Mouse (Mus musculus) hindbrain, embryonic 13.5 days (tissue): Measurements from ENCODE around the gene Rwdd2a. TPM values are rescaled to one million over a fixed set of nuclear protein-coding genes. Genes with fewer than 3 reads are reported as not detected.
"Not testable (repeated sequence)": the region's sequence is repeated elsewhere in the genome, so short reads cannot be mapped to it uniquely, and the experiment has no call there.

Experiments used
- ATAC-seq: fragments of 200-750 bp; cut with Nextera tagmentation; 2 replicates; pipeline ENCODE4 v1.8.0; 2017; ENCODE audit warnings: moderate TSS enrichment; ENCODE audit not compliant: low FRiP score
- H3K27ac ChIP-seq: fragments of 300-500 bp; sonication (generic); 2 replicates; pipeline ENCODE4 v1.5.1; 2015; ENCODE audit warnings: inconsistent platforms, mild to moderate bottlenecking, moderate library complexity
- H3K27me3 ChIP-seq: fragments of 300-500 bp; sonication (generic); 2 replicates; pipeline ENCODE4 v1.6.1; 2015; ENCODE audit warnings: mild to moderate bottlenecking, inconsistent platforms
- H3K36me3 ChIP-seq: fragments of 300-500 bp; sonication (generic); 2 replicates; pipeline ENCODE4 v1.6.1; 2015; ENCODE audit warnings: mild to moderate bottlenecking, inconsistent platforms
- H3K4me1 ChIP-seq: fragments of 300-500 bp; sonication (generic); replicated peaks from 2 replicates; pipeline ENCODE4 v1.6.1; 2015; ENCODE audit warnings: inconsistent platforms
- H3K4me2 ChIP-seq: fragments of 300-500 bp; sonication (generic); 2 replicates; pipeline ENCODE4 v1.6.1; 2015; ENCODE audit warnings: inconsistent platforms, mild to moderate bottlenecking, moderate library complexity
- H3K4me3 ChIP-seq: fragments of 300-500 bp; sonication (generic); 2 replicates; pipeline ENCODE4 v1.5.1; 2015; ENCODE audit warnings: mild to moderate bottlenecking, inconsistent platforms
- H3K9ac ChIP-seq: fragments of 300-500 bp; sonication (generic); 2 replicates; pipeline ENCODE4 v1.6.1; 2015; ENCODE audit warnings: mild to moderate bottlenecking, inconsistent platforms
- H3K9me3 ChIP-seq: fragments of 300-500 bp; sonication (generic); 2 replicates; pipeline ENCODE4 v1.6.1; 2016; ENCODE audit warnings: inconsistent platforms
- WGBS: fragments of 180-500 bp; shearing (Covaris S2); methylation state at CpG from one replicate; pipeline ENCODE4 v1.1.7; 2015; 5-methylcytosine and 5-hydroxymethylcytosine counted together
- polyA plus RNA-seq: library from polyadenylated mRNA; unstranded; fragments of >200 nt; fragmentation: Nextera tagmentation; extraction: Ambion mirVana; gene quantifications from 2 replicates; pipeline ENCODE4 v1.2.1, GENCODE M21; 2015

Gene Rwdd2a
- polyA plus RNA-seq, 1 experiment from 2014 or later, result 9.6 TPM

- not testable (repeated sequence) for H3K27ac ChIP-seq, H3K4me3 ChIP-seq, H3K4me2 ChIP-seq, H3K36me3 ChIP-seq, H3K27me3 ChIP-seq, H3K9ac ChIP-seq, H3K4me1 ChIP-seq, ATAC-seq, H3K9me3 ChIP-seq
Observed at GRCm38 (mm10) chr9:86596983-86597382, 25.2 kb downstream of the Rwdd2a start.

GRCm38 (mm10) chr9:86599723-86600303 lies 28.0 kb downstream of the Rwdd2a start:
- H3K9ac ChIP-seq, result no peak overlapping the region
- H3K4me3 ChIP-seq, result no peak overlapping the region
- H3K36me3 ChIP-seq, result 0 out of 2 replicates have a peak, but pooled peaks cover 3% of the 10 kb centered on the region
- no peak overlapping the region for H3K27ac ChIP-seq
- H3K4me1 ChIP-seq, result no peaks in the 10 kb centered on the region
- H3K9me3 ChIP-seq, result no peaks in the 10 kb centered on the region
- H3K27me3 ChIP-seq, result no peaks in the 10 kb centered on the region
- WGBS, result 69% methylated on average over 8 of the region's 8 CpGs
- ATAC-seq, result no peak
- no peak overlapping the region for H3K4me2 ChIP-seq

DNA sequence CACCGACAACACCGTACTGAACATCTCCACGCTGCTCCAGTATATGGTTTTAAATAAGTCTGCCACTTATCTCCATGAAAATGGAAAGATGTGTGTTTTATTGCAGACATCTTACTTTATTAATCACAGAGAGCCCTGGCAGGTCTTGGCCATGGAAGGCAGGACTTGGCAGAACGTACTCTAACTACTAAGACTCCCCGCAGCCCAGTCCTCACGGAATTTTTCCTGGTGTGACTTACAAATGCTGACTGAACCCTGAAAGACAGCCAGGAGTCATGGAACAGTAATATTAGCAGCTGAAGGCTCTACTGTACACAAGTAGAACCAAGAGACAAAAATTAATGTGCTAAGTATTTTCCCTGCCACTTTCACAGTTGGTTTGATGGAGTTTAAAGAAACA lies 34.0 kb downstream of the Rwdd2a start:
- H3K36me3 ChIP-seq, result no peaks in the 10 kb centered on the region
- no peaks in the 10 kb centered on the region for H3K27me3 ChIP-seq
- no peak overlapping the region for H3K9ac ChIP-seq
- H3K4me1 ChIP-seq, result no peaks in the 10 kb centered on the region
- 84% methylated on average over 6 of the region's 6 CpGs for WGBS
- no peak overlapping the region for H3K4me3 ChIP-seq
- H3K4me2 ChIP-seq, result no peak overlapping the region
- H3K27ac ChIP-seq, result no peak overlapping the region
- ATAC-seq, result no peak
- no peaks in the 10 kb centered on the region for H3K9me3 ChIP-seq

- Histone ChIP-seq H3K9me3 (no peaks in the 10 kb centered on the region), H3K4me3 (no peak overlapping the region), H3K4me2 (no peak overlapping the region), H3K9ac (no peak overlapping the region), H3K4me1 (no peaks in the 10 kb centered on the region), H3K27ac (no peak overlapping the region), H3K36me3 (peaks cover 4% of the 10 kb centered on the region; the same call in 1 of the 2 replicates), H3K27me3 (no peaks in the 10 kb centered on the region)
- ATAC-seq, result no peak
- 94% methylated on average over 4 of the region's 4 CpGs for WGBS
Observed at GRCm38 (mm10) chr9:86612091-86612490, 40.3 kb downstream of the Rwdd2a start.

GRCm38 (mm10) chr9:86615765-86616164 lies 44.0 kb downstream of the Rwdd2a start:
- peaks cover 5% of the 10 kb centered on the region for H3K4me1 ChIP-seq
- H3K9me3 ChIP-seq, result no peaks in the 10 kb centered on the region
- no peak overlapping the region for H3K27ac ChIP-seq
- no peak for ATAC-seq
- no peaks in the 10 kb centered on the region for H3K27me3 ChIP-seq
- H3K4me3 ChIP-seq, result no peak overlapping the region
- 89% methylated on average over 1 of the region's 1 CpGs for WGBS
- no peak overlapping the region for H3K9ac ChIP-seq
- no peak overlapping the region for H3K4me2 ChIP-seq
- peaks cover 4% of the 10 kb centered on the region; the same call in 1 of the 2 replicates for H3K36me3 ChIP-seq

GRCm38 (mm10) chr9:86617837-86618492 lies 46.2 kb downstream of the Rwdd2a start:
- H3K27ac ChIP-seq, result no peak overlapping the region
- no peak overlapping the region for H3K4me2 ChIP-seq
- 79% methylated on average over 7 of the region's 7 CpGs for WGBS
- H3K27me3 ChIP-seq, result no peaks in the 10 kb centered on the region
- H3K9ac ChIP-seq, result no peak overlapping the region
- no peaks in the 10 kb centered on the region for H3K36me3 ChIP-seq
- H3K4me1 ChIP-seq, result peaks cover 5% of the 10 kb centered on the region
- no peak overlapping the region for H3K4me3 ChIP-seq
- no peak for ATAC-seq
- H3K9me3 ChIP-seq, result no peaks in the 10 kb centered on the region

DNA sequence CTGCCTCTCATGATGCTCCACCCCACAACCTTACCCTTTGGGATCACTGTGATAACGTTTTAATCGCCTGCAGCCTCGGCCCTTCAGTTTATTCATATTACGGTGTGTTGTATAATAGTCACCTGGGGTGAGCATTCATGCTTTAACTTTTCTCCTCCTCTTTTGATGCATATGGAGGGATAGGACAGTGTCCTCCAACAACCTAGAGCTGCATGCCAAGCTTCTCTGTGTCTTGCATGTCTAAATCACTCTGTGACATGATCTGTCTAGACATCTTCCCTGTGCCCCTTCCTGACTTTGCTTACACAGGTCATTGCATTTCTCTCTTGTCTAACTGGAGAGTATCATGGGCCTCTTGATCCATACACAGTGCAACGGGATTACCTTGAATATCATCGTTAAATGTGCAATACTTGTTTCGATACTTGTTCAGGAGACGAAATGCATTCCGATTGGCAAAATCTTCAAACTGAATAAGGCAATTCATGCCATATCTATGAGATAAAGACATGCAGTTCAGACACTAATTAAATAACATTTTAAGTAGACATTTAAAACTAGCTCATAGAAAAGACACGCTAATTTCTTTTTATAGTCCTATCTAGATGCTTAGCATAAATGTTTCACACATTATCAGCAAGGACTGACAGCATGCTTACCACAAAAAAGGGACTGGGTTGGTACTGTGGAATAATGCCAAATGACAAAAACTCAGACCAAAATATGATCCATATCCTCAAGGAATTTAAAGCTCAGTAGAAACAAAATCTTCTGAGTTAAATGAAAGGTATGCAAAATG lies 47.7 kb downstream of the Rwdd2a start:
- Histone ChIP-seq H3K27me3 (no peaks in the 10 kb centered on the region), H3K36me3 (no peaks in the 10 kb centered on the region), H3K4me3 (no peak overlapping the region), H3K27ac (no peak overlapping the region), H3K9me3 (no peaks in the 10 kb centered on the region), H3K4me1 (peaks cover 5% of the 10 kb centered on the region), H3K4me2 (no peak overlapping the region), H3K9ac (no peak overlapping the region)
- no peak for ATAC-seq
- 75% methylated on average over 10 of the region's 10 CpGs for WGBS

- WGBS, result 39% methylated on average over 2 of the region's 2 CpGs
Observed at GRCm38 (mm10) chr9:86622062-86622461, 50.3 kb downstream of the Rwdd2a start.

DNA sequence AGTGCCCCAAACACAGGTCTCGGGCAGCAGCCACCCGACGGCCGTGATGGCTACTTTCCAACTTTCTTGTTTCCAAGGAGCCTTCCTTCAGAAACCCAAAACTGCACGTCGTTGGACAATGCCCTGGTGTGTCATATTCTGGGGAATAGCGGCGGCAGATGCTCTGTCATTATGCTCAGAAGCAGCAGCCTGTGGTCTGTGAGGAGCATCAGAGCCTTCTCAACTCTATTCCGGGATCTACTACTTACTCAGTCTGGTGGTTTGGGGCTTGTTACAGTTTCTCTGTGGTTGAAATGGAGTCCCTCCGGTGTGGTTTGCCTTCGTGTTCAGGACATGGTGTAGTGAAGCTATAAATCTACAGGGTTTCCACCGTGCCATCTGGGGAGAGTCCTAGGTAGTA lies 52.2 kb downstream of the Rwdd2a start:
- Histone ChIP-seq H3K27ac (no peak overlapping the region), H3K36me3 (no peaks in the 10 kb centered on the region), H3K9me3 (no peaks in the 10 kb centered on the region), H3K4me3 (no peak overlapping the region), H3K27me3 (no peaks in the 10 kb centered on the region), H3K4me2 (no peak overlapping the region), H3K4me1 (peaks cover 7% of the 10 kb centered on the region), H3K9ac (no peak overlapping the region)
- no peak for ATAC-seq
- 74% methylated on average over 12 of the region's 12 CpGs for WGBS

More at GRCm38 (mm10) chr9:86622062-86622461, 50.3 kb downstream of the Rwdd2a start:
- Histone ChIP-seq H3K27ac (no peak overlapping the region), H3K9ac (no peak overlapping the region), H3K36me3 (no peaks in the 10 kb centered on the region), H3K9me3 (no peaks in the 10 kb centered on the region), H3K27me3 (no peaks in the 10 kb centered on the region), H3K4me3 (no peak overlapping the region), H3K4me2 (no peak overlapping the region), H3K4me1 (peaks cover 7% of the 10 kb centered on the region)
- ATAC-seq, result peak; percentile 81

Other genes starting within 250 kb of the Rwdd2a start
- gene Ube2cbp, start 107.0 kb upstream of the Rwdd2a start, polyA plus RNA-seq, result 9.2 and 9.7 TPM in 2 replicates
- gene Dop1a, start 104.8 kb upstream of the Rwdd2a start, polyA plus RNA-seq, result 28.5 and 31.7 TPM in 2 replicates
- 41.4 and 43.5 TPM in 2 replicates for gene Pgm3, start 149 bp upstream of the Rwdd2a start, polyA plus RNA-seq
- 28.5 and 30.5 TPM in 2 replicates for gene Me1, start 124.0 kb downstream of the Rwdd2a start, polyA plus RNA-seq
- 4.3 and 5.3 TPM in 2 replicates for gene Prss35, start 171.7 kb downstream of the Rwdd2a start, polyA plus RNA-seq